Mouse (Mus musculus): ENCODE data around the gene Man2a1. TPM values are rescaled to one million over a fixed set of nuclear protein-coding genes. Genes with fewer than 3 reads are reported as not detected.

Man2a1 gene
- polyA plus RNA-seq, 1 experiment: 12.5 TPM

DNA sequence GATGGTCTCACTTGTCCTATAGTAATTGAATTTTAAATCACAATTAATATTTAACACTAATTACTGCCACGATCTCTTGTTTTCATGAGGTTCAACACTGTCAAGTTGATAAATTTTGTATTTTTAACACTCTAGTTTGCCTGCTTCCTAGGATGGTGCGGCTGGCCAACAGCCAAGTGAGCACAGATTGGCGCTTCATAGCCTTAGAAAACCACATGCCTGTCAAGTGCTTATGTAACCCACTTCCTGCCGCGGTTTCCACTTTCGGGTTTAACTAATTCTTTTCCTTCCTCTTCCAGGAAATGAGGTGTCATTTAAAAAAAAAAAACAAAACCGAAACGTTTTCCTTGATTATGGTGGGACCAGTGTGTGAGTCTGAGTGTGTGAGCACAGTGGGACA, 20.8 kb upstream of the Man2a1 start:
- Histone ChIP-seq H3K36me3 (ENCODE audit: control insufficient read depth, insufficient read depth) (no peaks in the 10 kb centered on the region), H3K4me3 (ENCODE audit: insufficient read depth, poor library complexity, severe bottlenecking) (no peak overlapping the region)
- no peak for TF ChIP-seq MYOD1 (IDR thresholded peaks at IDR 0.05; ENCODE audit: control insufficient read depth, insufficient read length, low read depth)
- TF ChIP-seq CEBPB (IDR thresholded peaks at IDR 0.05; ENCODE audit: low read depth): no peak
- no peak for TF ChIP-seq USF1 (IDR thresholded peaks at IDR 0.05; ENCODE audit: low read depth)
- TF ChIP-seq MAX (IDR thresholded peaks at IDR 0.05): no peak
- TF ChIP-seq MYOG (IDR thresholded peaks at IDR 0.05; ENCODE audit: control insufficient read depth, extremely low read depth, insufficient read length): no peak
- TF ChIP-seq FOSL1 (IDR thresholded peaks at IDR 0.05; ENCODE audit: insufficient read depth, low read length, poor library complexity, severe bottlenecking): no peak
- TF ChIP-seq CTCF (IDR thresholded peaks at IDR 0.05; ENCODE audit: control insufficient read depth, insufficient read depth, insufficient read length): no peak

GRCm38 (mm10) chr17:64581133-64581532, 19.4 kb upstream of the Man2a1 start:
- Histone ChIP-seq H3K79me2 (ENCODE audit: control insufficient read depth, insufficient read depth) (no peaks in the 10 kb centered on the region), H3K79me3 (ENCODE audit: low read depth) (no peaks in the 10 kb centered on the region), H3K27me3 (ENCODE audit: control insufficient read depth, insufficient read depth, insufficient read length) (no peaks in the 10 kb centered on the region), H3K36me3 (ENCODE audit: control insufficient read depth, insufficient read depth) (no peaks in the 10 kb centered on the region), H3ac (ENCODE audit: control insufficient read depth, insufficient read length, low read depth) (no peak overlapping the region), H3K4me3 (ENCODE audit: insufficient read depth, poor library complexity, severe bottlenecking) (no peak overlapping the region)
- no peak for TF ChIP-seq MYOD1 (IDR thresholded peaks at IDR 0.05; ENCODE audit: control insufficient read depth, insufficient read length, low read depth)

More for the DNA sequence above, 20.8 kb upstream of the Man2a1 start:
- Histone ChIP-seq H3K27me3 (ENCODE audit: control insufficient read depth, insufficient read depth, insufficient read length) (no peaks in the 10 kb centered on the region), H3K79me2 (ENCODE audit: control insufficient read depth, insufficient read depth) (no peaks in the 10 kb centered on the region), H3ac (ENCODE audit: control insufficient read depth, insufficient read length, low read depth) (no peak overlapping the region), H3K79me3 (ENCODE audit: low read depth) (no peaks in the 10 kb centered on the region)

GRCm38 (mm10) chr17:64581962-64582361, 18.6 kb upstream of the Man2a1 start:
- TF ChIP-seq MYOG (IDR thresholded peaks at IDR 0.05; ENCODE audit: control insufficient read depth, extremely low read depth, insufficient read length) (no peak), CTCF (IDR thresholded peaks at IDR 0.05; ENCODE audit: control insufficient read depth, insufficient read depth, insufficient read length) (no peak), USF1 (IDR thresholded peaks at IDR 0.05; ENCODE audit: low read depth) (no peak), FOSL1 (IDR thresholded peaks at IDR 0.05; ENCODE audit: insufficient read depth, low read length, poor library complexity, severe bottlenecking) (no peak), CEBPB (IDR thresholded peaks at IDR 0.05; ENCODE audit: low read depth) (no peak), MAX (IDR thresholded peaks at IDR 0.05) (no peak), MYOD1 (IDR thresholded peaks at IDR 0.05; ENCODE audit: control insufficient read depth, insufficient read length, low read depth) (no peak)
- no peak overlapping the region for H3K4me3 ChIP-seq (ENCODE audit: insufficient read depth, poor library complexity, severe bottlenecking)
- H3K27me3 ChIP-seq (ENCODE audit: control insufficient read depth, insufficient read depth, insufficient read length): no peaks in the 10 kb centered on the region
- no peaks in the 10 kb centered on the region for H3K79me2 ChIP-seq (ENCODE audit: control insufficient read depth, insufficient read depth)
- H3ac ChIP-seq (ENCODE audit: control insufficient read depth, insufficient read length, low read depth): no peak overlapping the region
- no peaks in the 10 kb centered on the region for H3K79me3 ChIP-seq (ENCODE audit: low read depth)
- H3K36me3 ChIP-seq (ENCODE audit: control insufficient read depth, insufficient read depth): no peaks in the 10 kb centered on the region

DNA sequence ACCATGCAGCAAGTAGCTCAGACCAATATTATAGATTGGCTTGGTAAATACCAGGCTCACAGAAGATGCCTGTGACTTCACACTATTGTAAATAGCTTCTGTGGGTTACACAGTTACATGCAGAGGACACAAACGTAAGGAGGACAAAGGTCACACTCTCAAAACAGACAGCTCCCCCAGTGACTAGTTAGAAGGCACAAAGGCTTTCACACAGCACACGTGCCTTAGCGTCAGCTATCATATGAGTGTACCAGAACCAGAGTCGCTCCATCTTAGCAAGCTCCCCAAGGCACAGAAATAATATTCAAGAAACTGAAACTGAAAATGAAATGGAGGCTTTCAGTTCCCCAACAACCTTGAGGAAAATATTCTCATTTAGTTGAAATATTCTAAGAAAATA, 10.1 kb upstream of the Man2a1 start:
- no peaks in the 10 kb centered on the region for H3K79me3 ChIP-seq (ENCODE audit: low read depth)
- H3K79me2 ChIP-seq (ENCODE audit: control insufficient read depth, insufficient read depth): no peaks in the 10 kb centered on the region
- no peaks in the 10 kb centered on the region for H3K27me3 ChIP-seq (ENCODE audit: control insufficient read depth, insufficient read depth, insufficient read length)
- TF ChIP-seq MYOD1 (IDR thresholded peaks at IDR 0.05; ENCODE audit: control insufficient read depth, insufficient read length, low read depth) (no peak), USF1 (IDR thresholded peaks at IDR 0.05; ENCODE audit: low read depth) (no peak), MYOG (IDR thresholded peaks at IDR 0.05; ENCODE audit: control insufficient read depth, extremely low read depth, insufficient read length) (no peak), CTCF (IDR thresholded peaks at IDR 0.05; ENCODE audit: control insufficient read depth, insufficient read depth, insufficient read length) (no peak), MAX (IDR thresholded peaks at IDR 0.05) (no peak), FOSL1 (IDR thresholded peaks at IDR 0.05; ENCODE audit: insufficient read depth, low read length, poor library complexity, severe bottlenecking) (no peak), CEBPB (IDR thresholded peaks at IDR 0.05; ENCODE audit: low read depth) (no peak)
- no peaks in the 10 kb centered on the region for H3K36me3 ChIP-seq (ENCODE audit: control insufficient read depth, insufficient read depth)
- no peak overlapping the region for H3ac ChIP-seq (ENCODE audit: control insufficient read depth, insufficient read length, low read depth)
- H3K4me3 ChIP-seq (ENCODE audit: insufficient read depth, poor library complexity, severe bottlenecking): no peak overlapping the region

- Histone ChIP-seq H3K79me2 (ENCODE audit: control insufficient read depth, insufficient read depth) (no peaks in the 10 kb centered on the region), H3K79me3 (ENCODE audit: low read depth) (no peaks in the 10 kb centered on the region), H3K4me3 (ENCODE audit: insufficient read depth, poor library complexity, severe bottlenecking) (no peak overlapping the region), H3K27me3 (ENCODE audit: control insufficient read depth, insufficient read depth, insufficient read length) (no peaks in the 10 kb centered on the region), H3ac (ENCODE audit: control insufficient read depth, insufficient read length, low read depth) (no peak overlapping the region), H3K36me3 (ENCODE audit: control insufficient read depth, insufficient read depth) (no peaks in the 10 kb centered on the region)
- TF ChIP-seq FOSL1 (IDR thresholded peaks at IDR 0.05; ENCODE audit: insufficient read depth, low read length, poor library complexity, severe bottlenecking): no peak
- TF ChIP-seq MYOG (IDR thresholded peaks at IDR 0.05; ENCODE audit: control insufficient read depth, extremely low read depth, insufficient read length): no peak
- no peak for TF ChIP-seq MAX (IDR thresholded peaks at IDR 0.05)
- no peak for TF ChIP-seq CTCF (IDR thresholded peaks at IDR 0.05; ENCODE audit: control insufficient read depth, insufficient read depth, insufficient read length)
- no peak for TF ChIP-seq USF1 (IDR thresholded peaks at IDR 0.05; ENCODE audit: low read depth)
- TF ChIP-seq MYOD1 (IDR thresholded peaks at IDR 0.05; ENCODE audit: control insufficient read depth, insufficient read length, low read depth): no peak
- TF ChIP-seq CEBPB (IDR thresholded peaks at IDR 0.05; ENCODE audit: low read depth): no peak
Measured at GRCm38 (mm10) chr17:64591366-64591765, 9.2 kb upstream of the Man2a1 start.

- Histone ChIP-seq H3K36me3 (ENCODE audit: control insufficient read depth, insufficient read depth) (no peaks in the 10 kb centered on the region), H3K4me3 (ENCODE audit: insufficient read depth, poor library complexity, severe bottlenecking) (no peak overlapping the region), H3K79me3 (ENCODE audit: low read depth) (no peaks in the 10 kb centered on the region), H3K79me2 (ENCODE audit: control insufficient read depth, insufficient read depth) (no peaks in the 10 kb centered on the region), H3ac (ENCODE audit: control insufficient read depth, insufficient read length, low read depth) (no peak overlapping the region), H3K27me3 (ENCODE audit: control insufficient read depth, insufficient read depth, insufficient read length) (no peaks in the 10 kb centered on the region)
- TF ChIP-seq FOSL1 (IDR thresholded peaks at IDR 0.05; ENCODE audit: insufficient read depth, low read length, poor library complexity, severe bottlenecking) (no peak), MAX (IDR thresholded peaks at IDR 0.05) (no peak), CTCF (IDR thresholded peaks at IDR 0.05; ENCODE audit: control insufficient read depth, insufficient read depth, insufficient read length) (no peak), MYOD1 (IDR thresholded peaks at IDR 0.05; ENCODE audit: control insufficient read depth, insufficient read length, low read depth) (no peak), CEBPB (IDR thresholded peaks at IDR 0.05; ENCODE audit: low read depth) (no peak), MYOG (IDR thresholded peaks at IDR 0.05; ENCODE audit: control insufficient read depth, extremely low read depth, insufficient read length) (no peak), USF1 (IDR thresholded peaks at IDR 0.05; ENCODE audit: low read depth) (no peak)
Measured at GRCm38 (mm10) chr17:64592355-64592754, 8.2 kb upstream of the Man2a1 start.

Data from C2C12 (cell line).